Mouse (Mus musculus) left cerebral cortex, postnatal 25 days (tissue): ENCODE results near the gene Nipbl. TPM values are rescaled to one million over a fixed set of nuclear protein-coding genes. Genes with fewer than 3 reads are reported as not detected.
A peak's percentile ranks its signal among the peaks of the same experiment; 100 is the strongest.

Experiments used
- DNase-seq, 2 experiments: peaks; one replicate each; pipeline ENCODE4 v3.0.0; 2022; ENCODE audit warnings: low spot score in 2 of 2, mixed read lengths in 1 of 2
- intact Hi-C: fragments of 180-260 bp; cut with DNase I; formaldehyde crosslinking; loops from one replicate; pipeline ENCODE4 v1.15.1; 2025
- total RNA-seq, 2 experiments: library from RNA; stranded (reverse); gene quantifications; 2 replicates each; pipeline ENCODE4 v1.2.3; 2021

Gene Nipbl
- total RNA-seq, 2 experiments from 2014 or later: 27.7 to 29.7 TPM

GRCm38 (mm10) chr15:8432534-8432933, 11.7 kb downstream of the Nipbl start:
- DNase-seq: no peak
- intact Hi-C loops: no loop called here

GRCm38 (mm10) chr15:8429502-8429901, 14.8 kb downstream of the Nipbl start:
- intact Hi-C loops: no loop called here
- no peak for DNase-seq

- intact Hi-C loops: no loop called here
- DNase-seq: no peak
These were observed 23.4 kb downstream of the Nipbl start for GRCm38 (mm10) chr15:8420909-8421308.

- intact Hi-C loops: no loop called here
- DNase-seq: peak in 1 of 2 experiments; percentile 60
These were observed 27.6 kb downstream of the Nipbl start for GRCm38 (mm10) chr15:8416500-8417138.

GRCm38 (mm10) chr15:8413356-8413755, 30.9 kb downstream of the Nipbl start:
- no peak for DNase-seq
- intact Hi-C loops: no loop called here

- no peak for DNase-seq
- intact Hi-C loops: no loop called here
These were observed 32.4 kb downstream of the Nipbl start for GRCm38 (mm10) chr15:8411873-8412272.

- intact Hi-C loops: no loop called here
These were observed 33.0 kb downstream of the Nipbl start for GRCm38 (mm10) chr15:8411168-8411837.

GRCm38 (mm10) chr15:8407082-8407481, 37.2 kb downstream of the Nipbl start:
- intact Hi-C loops: no loop called here
- no peak for DNase-seq

More at GRCm38 (mm10) chr15:8411168-8411837, 33.0 kb downstream of the Nipbl start:
- DNase-seq: no peak

GRCm38 (mm10) chr15:8406219-8406618, 38.0 kb downstream of the Nipbl start:
- intact Hi-C loops: no loop called here
- DNase-seq: no peak

- intact Hi-C loops: no loop called here
- no peak for DNase-seq
These were observed 41.7 kb downstream of the Nipbl start for GRCm38 (mm10) chr15:8402591-8402990.

GRCm38 (mm10) chr15:8401536-8401935, 42.7 kb downstream of the Nipbl start:
- intact Hi-C loops: no loop called here
- no peak for DNase-seq

GRCm38 (mm10) chr15:8391764-8392163, 52.5 kb downstream of the Nipbl start:
- intact Hi-C loops: no loop called here

GRCm38 (mm10) chr15:8382213-8382612, 62.0 kb downstream of the Nipbl start:
- peak; percentile 23 to 49 for DNase-seq
- intact Hi-C loops: loop anchor here (2.0 to 5.0 kb wide), 2 partner anchors 63 to 205 kb away; partner anchors contain the start of gene Nipbl

More at GRCm38 (mm10) chr15:8391764-8392163, 52.5 kb downstream of the Nipbl start:
- DNase-seq: no peak

GRCm38 (mm10) chr15:8375657-8376056, 68.6 kb downstream of the Nipbl start:
- no peak for DNase-seq
- intact Hi-C loops: no loop called here

- no peak for DNase-seq
- intact Hi-C loops: no loop called here
These were observed 69.5 kb downstream of the Nipbl start for GRCm38 (mm10) chr15:8374724-8375123.

GRCm38 (mm10) chr15:8347104-8347773, 97.0 kb downstream of the Nipbl start:
- DNase-seq: no peak
- intact Hi-C loops: no loop called here

GRCm38 (mm10) chr15:8340596-8340995, 103.7 kb downstream of the Nipbl start:
- intact Hi-C loops: no loop called here
- DNase-seq: no peak

GRCm38 (mm10) chr15:8331547-8331946, 112.7 kb downstream of the Nipbl start:
- intact Hi-C loops: no loop called here

GRCm38 (mm10) chr15:8325629-8326028, 118.6 kb downstream of the Nipbl start:
- intact Hi-C loops: no loop called here

More at GRCm38 (mm10) chr15:8331547-8331946, 112.7 kb downstream of the Nipbl start:
- no peak for DNase-seq

GRCm38 (mm10) chr15:8324833-8325232, 119.4 kb downstream of the Nipbl start:
- intact Hi-C loops: no loop called here

More at GRCm38 (mm10) chr15:8325629-8326028, 118.6 kb downstream of the Nipbl start:
- no peak for DNase-seq

GRCm38 (mm10) chr15:8324061-8324460, 120.2 kb downstream of the Nipbl start:
- intact Hi-C loops: no loop called here
- no peak for DNase-seq

More at GRCm38 (mm10) chr15:8324833-8325232, 119.4 kb downstream of the Nipbl start:
- no peak for DNase-seq
